Mouse (Mus musculus): ENCODE measurements around the gene Impg1. TPM values are rescaled to one million over a fixed set of nuclear protein-coding genes. Genes with fewer than 3 reads are reported as not detected.

The Impg1 gene
- polyA plus RNA-seq, 1 experiment from 2014 or later = not detected

DNA sequence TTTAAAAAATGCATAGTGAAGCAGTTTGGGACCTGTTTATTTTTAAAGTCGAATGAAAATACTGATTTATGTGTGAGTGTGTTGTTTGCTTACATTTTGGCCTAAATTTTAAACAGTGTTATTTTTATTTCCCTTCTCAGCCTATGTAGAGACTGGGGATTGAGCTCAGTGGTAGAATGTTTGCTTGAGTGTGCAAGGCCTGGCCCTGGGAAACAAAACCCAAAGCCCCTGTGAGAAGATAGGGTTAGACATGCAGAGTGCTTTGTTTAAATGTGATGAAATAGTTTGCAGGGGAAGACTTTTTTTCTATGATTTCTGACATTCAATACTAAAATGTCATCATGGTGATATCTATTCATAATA lies 189.5 kb downstream of the Impg1 start:
- Histone ChIP-seq H3K4me2 (replicated peaks) (no peak overlapping the region), H3K9ac (replicated peaks) (no peak overlapping the region), H3K4me3 (no peak overlapping the region), H3K9me3 (no peaks in the 10 kb centered on the region), H3K36me3 (no peaks in the 10 kb centered on the region), H3K27ac (replicated peaks) (no peak overlapping the region), H3K27me3 (no peaks in the 10 kb centered on the region), H3K4me1 (0 out of 2 replicates have a peak, but pooled peaks cover 5% of the 10 kb centered on the region)
- no peak for ATAC-seq (ENCODE audit: low FRiP score, low read depth)
- 85% methylated on average over 1 of the region's 1 CpGs for WGBS

DNA sequence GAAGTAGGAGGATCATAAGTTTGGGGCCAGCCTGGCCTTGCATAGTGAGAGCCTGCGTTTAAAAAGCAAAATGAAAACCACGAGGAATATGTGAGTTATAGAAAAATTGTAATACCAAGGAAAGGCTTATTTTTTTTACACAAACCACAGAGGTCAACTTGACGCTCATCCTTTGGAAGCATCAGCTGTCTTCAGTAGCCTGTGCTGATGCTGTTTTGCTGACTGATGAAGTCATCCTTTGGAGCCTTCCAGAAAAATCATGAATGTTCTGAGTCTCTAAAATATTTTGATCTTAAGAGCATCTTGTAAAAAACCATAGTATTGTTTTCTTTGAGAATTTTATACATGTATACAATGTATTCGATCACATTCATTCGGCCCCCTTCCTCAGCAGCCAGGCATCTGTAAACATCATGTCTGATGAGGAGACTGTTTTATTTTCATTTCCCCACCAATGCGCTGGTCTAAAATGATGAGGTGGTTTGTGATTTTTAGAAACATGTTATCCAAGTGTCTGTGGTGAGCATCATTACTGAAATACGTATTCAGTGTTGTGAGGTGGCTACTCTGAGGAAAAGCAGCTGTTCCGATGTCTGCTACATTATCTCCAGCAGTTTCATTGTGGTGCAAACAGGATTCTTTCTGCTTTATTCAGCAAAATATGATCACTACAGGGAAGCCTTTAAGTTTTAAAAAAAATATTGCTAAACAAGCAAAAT lies 190.1 kb downstream of the Impg1 start:
- no peaks in the 10 kb centered on the region for H3K9me3 ChIP-seq

DNA sequence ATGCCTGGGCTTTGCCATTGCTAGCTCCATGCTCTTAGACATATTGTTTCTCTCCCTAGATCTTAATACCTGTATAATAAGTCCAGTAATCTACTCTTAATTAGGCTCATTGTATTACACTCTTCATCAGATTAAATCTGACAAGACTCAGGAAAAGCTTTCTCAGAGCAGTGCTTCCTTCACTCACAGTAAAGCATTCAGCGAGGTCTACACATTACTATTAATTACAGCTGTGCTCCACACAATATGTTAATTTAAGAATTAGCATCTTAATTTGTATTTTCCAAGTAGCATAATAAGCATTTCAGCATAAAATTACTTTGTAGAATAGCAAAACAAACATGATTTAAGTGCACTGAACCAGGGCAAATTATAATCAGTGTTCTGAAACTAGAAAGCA lies 192.3 kb downstream of the Impg1 start:
- 62% methylated on average over 1 of the region's 1 CpGs for WGBS
- no peak overlapping the region for H3K4me3 ChIP-seq
- H3K27ac ChIP-seq (replicated peaks) = no peak overlapping the region
- H3K9ac ChIP-seq (replicated peaks) = no peak overlapping the region
- H3K36me3 ChIP-seq = no peaks in the 10 kb centered on the region
- no peak overlapping the region for H3K4me2 ChIP-seq (replicated peaks)
- ATAC-seq (ENCODE audit: low FRiP score, low read depth) = 0 out of 2 replicates have a peak, but pooled peaks have one; percentile 20
- H3K4me1 ChIP-seq = 0 out of 2 replicates have a peak, but pooled peaks cover 5% of the 10 kb centered on the region
- H3K9me3 ChIP-seq = no peaks in the 10 kb centered on the region
- H3K27me3 ChIP-seq = no peaks in the 10 kb centered on the region

More for the DNA sequence above, 190.1 kb downstream of the Impg1 start:
- no peak overlapping the region for H3K9ac ChIP-seq (replicated peaks)
- 91% methylated on average over 8 of the region's 8 CpGs for WGBS
- H3K27me3 ChIP-seq = no peaks in the 10 kb centered on the region
- H3K36me3 ChIP-seq = no peaks in the 10 kb centered on the region
- ATAC-seq (ENCODE audit: low FRiP score, low read depth) = no peak
- 0 out of 2 replicates have a peak, but pooled peaks cover 5% of the 10 kb centered on the region for H3K4me1 ChIP-seq
- H3K4me2 ChIP-seq (replicated peaks) = no peak overlapping the region
- H3K27ac ChIP-seq (replicated peaks) = no peak overlapping the region
- H3K4me3 ChIP-seq = no peak overlapping the region

DNA sequence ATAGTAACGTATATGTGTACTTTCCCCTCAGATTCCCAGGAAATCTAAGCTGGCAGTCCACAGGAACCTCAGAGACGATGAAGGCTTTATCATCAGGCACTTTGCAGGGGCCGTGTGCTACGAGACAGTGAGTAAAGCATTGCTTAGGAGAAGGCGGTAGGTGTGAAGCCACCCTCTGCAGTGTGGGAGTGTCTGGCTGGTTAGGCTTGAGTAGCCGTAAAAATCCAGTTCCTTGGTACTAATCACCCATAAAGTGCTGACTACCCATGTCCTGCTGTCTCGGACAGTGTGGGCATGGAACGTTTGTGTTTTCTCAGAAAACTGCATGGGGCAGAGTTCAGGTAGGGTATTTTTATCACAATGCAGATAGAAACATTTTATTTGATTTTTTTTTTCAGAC lies 195.7 kb downstream of the Impg1 start:
- Histone ChIP-seq H3K9ac (replicated peaks) (no peak overlapping the region), H3K27me3 (no peaks in the 10 kb centered on the region), H3K27ac (replicated peaks) (no peak overlapping the region), H3K9me3 (no peaks in the 10 kb centered on the region), H3K36me3 (no peaks in the 10 kb centered on the region), H3K4me3 (no peak overlapping the region), H3K4me1 (0 out of 2 replicates have a peak, but pooled peaks cover 5% of the 10 kb centered on the region), H3K4me2 (replicated peaks) (no peak overlapping the region)
- 82% methylated on average over 8 of the region's 8 CpGs for WGBS
- ATAC-seq (ENCODE audit: low FRiP score, low read depth) = no peak

DNA sequence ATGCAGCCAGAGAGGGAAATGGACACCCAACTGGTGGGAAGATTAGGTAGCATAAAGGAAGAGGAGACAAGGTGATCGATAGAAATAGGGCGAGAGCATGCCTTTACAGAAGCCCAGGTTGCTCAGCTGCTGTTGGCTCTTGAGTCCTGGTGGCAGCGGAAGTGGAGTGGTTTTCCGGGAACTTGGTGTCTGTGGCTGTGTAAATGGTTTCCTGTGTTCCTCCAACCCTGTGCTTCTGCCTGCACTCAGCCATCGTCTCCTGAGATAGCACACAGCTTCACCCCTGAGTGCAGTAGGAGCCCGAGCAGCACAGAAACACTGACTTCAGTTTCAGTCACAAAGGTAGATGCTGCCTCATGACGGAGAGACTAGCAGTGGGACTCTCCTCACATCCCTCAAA lies 198.8 kb downstream of the Impg1 start:
- H3K27me3 ChIP-seq = no peaks in the 10 kb centered on the region
- no peak overlapping the region for H3K27ac ChIP-seq (replicated peaks)
- no peak overlapping the region for H3K4me2 ChIP-seq (replicated peaks)
- no peaks in the 10 kb centered on the region for H3K9me3 ChIP-seq
- no peak overlapping the region for H3K9ac ChIP-seq (replicated peaks)
- H3K4me3 ChIP-seq = no peak overlapping the region
- no peak for ATAC-seq (ENCODE audit: low FRiP score, low read depth)
- H3K36me3 ChIP-seq = no peaks in the 10 kb centered on the region
- no peaks in the 10 kb centered on the region for H3K4me1 ChIP-seq
- 90% methylated on average over 7 of the region's 7 CpGs for WGBS

DNA sequence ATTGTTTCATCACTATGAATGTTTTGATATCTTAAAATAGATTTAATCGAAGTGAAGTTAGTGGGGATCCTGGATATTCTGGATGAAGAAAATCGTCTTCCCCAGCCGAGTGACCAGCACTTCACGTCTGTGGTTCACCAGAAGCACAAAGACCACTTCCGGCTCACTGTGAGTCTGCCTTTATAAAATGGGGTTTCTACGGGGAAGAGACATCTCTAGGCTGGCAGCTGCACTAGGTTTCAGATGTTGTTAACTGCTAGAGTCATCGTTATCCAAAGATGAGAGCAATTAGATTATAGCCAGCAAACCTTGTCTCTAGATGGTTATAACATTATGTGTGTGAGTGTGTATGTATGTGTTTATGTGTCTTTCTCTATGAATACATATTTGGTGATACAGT lies 199.2 kb downstream of the Impg1 start:
- no peak overlapping the region for H3K4me2 ChIP-seq (replicated peaks)
- H3K9ac ChIP-seq (replicated peaks) = no peak overlapping the region
- no peak overlapping the region for H3K4me3 ChIP-seq
- H3K4me1 ChIP-seq = no peaks in the 10 kb centered on the region
- no peaks in the 10 kb centered on the region for H3K36me3 ChIP-seq
- no peaks in the 10 kb centered on the region for H3K9me3 ChIP-seq
- 92% methylated on average over 7 of the region's 7 CpGs for WGBS
- H3K27me3 ChIP-seq = no peaks in the 10 kb centered on the region
- ATAC-seq (ENCODE audit: low FRiP score, low read depth) = no peak
- no peak overlapping the region for H3K27ac ChIP-seq (replicated peaks)
